Mouse (Mus musculus): ENCODE data around the gene Arid1b.

The Arid1b gene

GRCm38 (mm10) chr17:5017065-5017464 is 22.9 kb downstream of the Arid1b start:
- DNase-seq (ENCODE audit: low read depth, low spot score), result no peak

GRCm38 (mm10) chr17:5021303-5022003 is 27.3 kb downstream of the Arid1b start:
- DNase-seq (ENCODE audit: low read depth, low spot score), result no peak

- DNase-seq (ENCODE audit: low read depth, low spot score), result no peak
Observed at GRCm38 (mm10) chr17:5022019-5022544, 27.9 kb downstream of the Arid1b start.

- no peak for DNase-seq (ENCODE audit: low read depth, low spot score)
Observed at GRCm38 (mm10) chr17:5023745-5024144, 29.6 kb downstream of the Arid1b start.

- DNase-seq (ENCODE audit: low read depth, low spot score), result no peak
Observed at GRCm38 (mm10) chr17:5025400-5025799, 31.3 kb downstream of the Arid1b start.

- DNase-seq (ENCODE audit: low read depth, low spot score), result no peak
Observed at GRCm38 (mm10) chr17:5026578-5026977, 32.4 kb downstream of the Arid1b start.

GRCm38 (mm10) chr17:5029148-5029547 is 35.0 kb downstream of the Arid1b start:
- DNase-seq (ENCODE audit: low read depth, low spot score), result no peak

GRCm38 (mm10) chr17:5030290-5030689 is 36.2 kb downstream of the Arid1b start:
- DNase-seq (ENCODE audit: low read depth, low spot score), result no peak

- no peak for DNase-seq (ENCODE audit: low read depth, low spot score)
Observed at GRCm38 (mm10) chr17:5033346-5033745, 39.2 kb downstream of the Arid1b start.

- DNase-seq (ENCODE audit: low read depth, low spot score), result no peak
Observed at GRCm38 (mm10) chr17:5034201-5034600, 40.1 kb downstream of the Arid1b start.

- no peak for DNase-seq (ENCODE audit: low read depth, low spot score)
Observed at GRCm38 (mm10) chr17:5036200-5036835, 42.2 kb downstream of the Arid1b start.

- DNase-seq (ENCODE audit: low read depth, low spot score), result no peak
Observed at GRCm38 (mm10) chr17:5037199-5037598, 43.1 kb downstream of the Arid1b start.

GRCm38 (mm10) chr17:5039826-5040225 is 45.7 kb downstream of the Arid1b start:
- DNase-seq (ENCODE audit: low read depth, low spot score), result no peak

- DNase-seq (ENCODE audit: low read depth, low spot score), result no peak
Observed at GRCm38 (mm10) chr17:5043871-5044270, 49.7 kb downstream of the Arid1b start.

GRCm38 (mm10) chr17:5045613-5046012 is 51.5 kb downstream of the Arid1b start:
- no peak for DNase-seq (ENCODE audit: low read depth, low spot score)

- no peak for DNase-seq (ENCODE audit: low read depth, low spot score)
Observed at GRCm38 (mm10) chr17:5047373-5047772, 53.2 kb downstream of the Arid1b start.

- no peak for DNase-seq (ENCODE audit: low read depth, low spot score)
Observed at GRCm38 (mm10) chr17:5050266-5050665, 56.1 kb downstream of the Arid1b start.

- DNase-seq (ENCODE audit: low read depth, low spot score), result no peak
Observed at GRCm38 (mm10) chr17:5050970-5051530, 56.9 kb downstream of the Arid1b start.

- peak; percentile 90 for DNase-seq (ENCODE audit: low read depth, low spot score)
Observed at GRCm38 (mm10) chr17:5052091-5052799, 58.1 kb downstream of the Arid1b start.

GRCm38 (mm10) chr17:5052800-5053179 is 58.7 kb downstream of the Arid1b start:
- no peak for DNase-seq (ENCODE audit: low read depth, low spot score)

- DNase-seq (ENCODE audit: low read depth, low spot score), result peak; percentile 80
Observed at GRCm38 (mm10) chr17:5053201-5053600, 59.1 kb downstream of the Arid1b start.

- DNase-seq (ENCODE audit: low read depth, low spot score), result no peak
Observed at GRCm38 (mm10) chr17:5055412-5055811, 61.3 kb downstream of the Arid1b start.
